Mouse (Mus musculus): ENCODE measurements around the gene Efr3b.

GRCm38 (mm10) chr12:4054845-4055244 is 16.1 kb upstream of the Efr3b start:
- TF ChIP-seq CTCF (IDR thresholded peaks at IDR 0.05; ENCODE audit: low read depth, low read length), result no peak
- no peak for TF ChIP-seq POLR2A (IDR thresholded peaks at IDR 0.05; ENCODE audit: borderline replicate concordance, low read depth, low read length)
